ENCODE assay signal across 21 mouse cellular contexts in genomic region chr9:53775511-53775910, GRCm38 (mm10). TPM values are rescaled to one million over a fixed set of nuclear protein-coding genes. Genes with fewer than 3 reads are reported as not detected.
DNase-seq lines count a peak whose midpoint lies in the region; ATAC-seq lines count a peak whose summit lies in the region.
"Had no signal": no experiment of that assay in that cellular context is flagged by ENCODE, and none has a peak within 500 bp of the region (broad histone marks: within the 10 kb centered on the region; RNA-seq: fewer than 3 reads in every experiment).

No protein-coding gene starts in this region.

- no peak overlapping the region for H3K27ac ChIP-seq in kidney, embryonic 15.5 days
- H3K27ac ChIP-seq: embryonic facial prominence, embryonic 13.5 days; forebrain, embryonic 13.5 days; heart, embryonic 10.5 days; hindbrain, embryonic 12.5 days had no signal

- no peak overlapping the region for H3K4me2 ChIP-seq in kidney, embryonic 15.5 days
- H3K4me2 ChIP-seq: embryonic facial prominence, embryonic 13.5 days; forebrain, embryonic 13.5 days; hindbrain, embryonic 12.5 days had no signal

- H3K9ac ChIP-seq in kidney, embryonic 15.5 days, result no peak overlapping the region
- H3K9ac ChIP-seq: embryonic facial prominence, embryonic 13.5 days; forebrain, embryonic 13.5 days; forebrain, postnatal 0 days; hindbrain, embryonic 12.5 days had no signal

- H3K4me1 ChIP-seq in kidney, embryonic 15.5 days, result peaks cover 21% of the 10 kb centered on the region

- 84% methylated on average over 2 of the region's 2 CpGs for WGBS in kidney, embryonic 15.5 days

- no peaks in the 10 kb centered on the region for H3K9me3 ChIP-seq in kidney, embryonic 15.5 days (replicated peaks)
- H3K9me3 ChIP-seq: embryonic facial prominence, embryonic 13.5 days; forebrain, embryonic 13.5 days; heart, embryonic 10.5 days; hindbrain, embryonic 12.5 days had no signal

- peaks cover 26% of the 10 kb centered on the region for H3K27me3 ChIP-seq in kidney, embryonic 15.5 days
- H3K27me3 ChIP-seq: CH12.LX had no signal

- H3K4me3 ChIP-seq in kidney, embryonic 15.5 days (replicated peaks), result no peak overlapping the region
- H3K4me3 ChIP-seq: embryonic facial prominence, embryonic 13.5 days; forebrain, embryonic 13.5 days; heart, embryonic 10.5 days; hindbrain, embryonic 12.5 days had no signal

- no peaks in the 10 kb centered on the region for H3K36me3 ChIP-seq in kidney, embryonic 15.5 days
- H3K36me3 ChIP-seq: embryonic facial prominence, embryonic 13.5 days; heart, embryonic 10.5 days; hindbrain, embryonic 12.5 days had no signal

- no peak for ATAC-seq in kidney, embryonic 15.5 days (replicated peaks; ENCODE audit: low FRiP score)
- ATAC-seq: activated CD4-positive, CD25-positive, alpha-beta regulatory T cell, adult 4 months; forebrain, embryonic 13.5 days; forebrain, postnatal 0 days; Patski had no signal

- peak; percentile 26 for DNase-seq in kidney, adult 11 months
- peak; percentile 55 for DNase-seq in kidney, adult 9 months
- no peak for DNase-seq in kidney, postnatal 10 days
- peak; percentile 29 to 48 for DNase-seq in kidney, postnatal 25 days
- DNase-seq in cerebellum, adult 11-12 months, result no peak
- DNase-seq: adrenal gland, postnatal 14 days; cerebellum, adult 18-20 months; cerebellum, adult 9-11 months; cerebellum, postnatal 36 days; forebrain, postnatal 0 days; gastrocnemius, postnatal 25 days; heart, postnatal 10 days; heart, postnatal 4 days had no signal

RNA-seq across cellular contexts. Expression of gene Slc35f2, which starts 4.2 kb away (rescaled TPM):
- 14.4 and 15.9 TPM in 2 replicates for polyA plus RNA-seq in kidney, embryonic 15.5 days (2015; fragmentation: Nextera tagmentation; extraction: Ambion mirVana)

Comparison
In these comparisons a context has a peak if more than half of its experiments do, and no peak if none do; other contexts are left out.
1. DNase-seq: peak in kidney, adult 11 months (single experiment), kidney, adult 9 months (single experiment) and kidney, postnatal 25 days (2 of 2); none in kidney, postnatal 10 days (single experiment) and cerebellum, adult 11-12 months (single experiment).